In the genomic region with DNA sequence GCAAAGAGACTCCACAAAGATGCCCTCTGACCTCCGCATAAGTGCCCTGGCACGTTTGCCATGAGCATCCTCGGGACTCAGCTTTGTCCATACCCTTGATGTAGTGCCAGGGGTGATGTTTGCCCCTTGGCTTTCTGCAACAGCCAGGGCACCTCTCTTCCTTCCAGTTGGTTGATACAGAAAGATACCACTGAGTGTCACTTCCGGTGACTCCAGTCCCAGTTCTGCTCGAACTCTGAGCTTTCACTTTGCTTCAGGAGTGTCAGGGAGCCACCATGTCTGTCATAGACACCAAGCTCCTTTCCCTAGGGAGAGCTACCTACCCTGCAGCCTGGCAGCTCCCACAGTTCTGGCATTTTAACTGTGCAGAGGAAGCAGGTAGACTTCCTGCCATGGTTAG, we compare ENCODE assay signal across 20 mouse cellular contexts. TPM values are rescaled to one million over a fixed set of nuclear protein-coding genes. Genes with fewer than 3 reads are reported as not detected.
"Had no signal": no experiment of that assay in that cellular context is flagged by ENCODE, and none has a peak within 500 bp of the region (broad histone marks: within the 10 kb centered on the region; RNA-seq: fewer than 3 reads in every experiment).

No protein-coding gene starts in this region.

- H3K36me3 ChIP-seq: limb, embryonic 15.5 days; liver, embryonic 12.5 days; lung, embryonic 15.5 days; midbrain, embryonic 13.5 days; neural tube, embryonic 12.5 days; stomach, embryonic 15.5 days had no signal

- H3K4me1 ChIP-seq: liver, embryonic 12.5 days; midbrain, embryonic 13.5 days; neural tube, embryonic 12.5 days; stomach, embryonic 15.5 days had no signal

- H3K9ac ChIP-seq: limb, embryonic 15.5 days; liver, embryonic 12.5 days; lung, embryonic 15.5 days; midbrain, embryonic 13.5 days; neural tube, embryonic 12.5 days; stomach, embryonic 15.5 days had no signal

- DNase-seq: kidney, adult 8-10 months; kidney, postnatal 25 days; layer of hippocampus, adult 9-11 months; layer of hippocampus, postnatal 36 days; lung, postnatal 14 days had no signal

- H3K4me2 ChIP-seq: limb, embryonic 15.5 days; liver, embryonic 12.5 days; lung, embryonic 15.5 days; midbrain, embryonic 13.5 days; neural tube, embryonic 12.5 days; stomach, embryonic 15.5 days had no signal

- ATAC-seq: liver, embryonic 12.5 days; midbrain, embryonic 13.5 days had no signal

- H3K4me3 ChIP-seq: limb, embryonic 15.5 days; liver, embryonic 12.5 days; lung, embryonic 15.5 days; midbrain, embryonic 13.5 days; myocyte; neural tube, embryonic 12.5 days; stomach, embryonic 15.5 days had no signal

- H3K9me3 ChIP-seq: limb, embryonic 15.5 days; liver, embryonic 12.5 days; lung, embryonic 15.5 days; midbrain, embryonic 13.5 days; neural tube, embryonic 12.5 days; stomach, embryonic 15.5 days had no signal

- H3K27ac ChIP-seq: limb, embryonic 15.5 days; liver, embryonic 12.5 days; lung, embryonic 15.5 days; macrophage; midbrain, embryonic 13.5 days; neural tube, embryonic 12.5 days; stomach, embryonic 15.5 days had no signal

- H3K27me3 ChIP-seq: limb, embryonic 15.5 days; lung, embryonic 15.5 days; midbrain, embryonic 13.5 days; neural tube, embryonic 12.5 days; stomach, embryonic 15.5 days had no signal

RNA-seq across cellular contexts. Expression of a gene that starts 7.0 kb away (rescaled TPM):
- total RNA-seq: layer of hippocampus, postnatal 36 days; left cerebral cortex, adult 8-10 months; left cerebral cortex, postnatal 25 days; neutrophil, adult 5-6 weeks had no signal
- polyA plus RNA-seq: limb, embryonic 11.5 days; limb, embryonic 15.5 days; liver, embryonic 12.5 days; liver, embryonic 16.5 days; lung, embryonic 15.5 days; macrophage; midbrain, embryonic 13.5 days; myocyte; neural tube, embryonic 12.5 days; stomach, embryonic 15.5 days had no signal

RNA-seq across cellular contexts. Expression of a gene that starts 9.5 kb away (rescaled TPM):
- total RNA-seq: neutrophil, adult 5-6 weeks had no signal
- polyA plus RNA-seq: liver, embryonic 16.5 days; macrophage; myocyte had no signal

RNA-seq across cellular contexts. Expression of a gene that starts 31.0 kb away (rescaled TPM):
- total RNA-seq: layer of hippocampus, postnatal 36 days; left cerebral cortex, adult 8-10 months; left cerebral cortex, postnatal 25 days; neutrophil, adult 5-6 weeks had no signal
- polyA plus RNA-seq: kidney, embryonic 16.5 days; limb, embryonic 11.5 days; limb, embryonic 15.5 days; liver, embryonic 12.5 days; liver, embryonic 16.5 days; lung, embryonic 15.5 days; macrophage; midbrain, embryonic 13.5 days; myocyte; neural tube, embryonic 12.5 days; stomach, embryonic 15.5 days; testis, adult 2 months had no signal

RNA-seq across cellular contexts. Expression of a gene that starts 38.4 kb away (rescaled TPM):
- total RNA-seq: layer of hippocampus, postnatal 36 days; left cerebral cortex, adult 8-10 months; left cerebral cortex, postnatal 25 days; neutrophil, adult 5-6 weeks had no signal
- polyA plus RNA-seq: kidney, embryonic 16.5 days; limb, embryonic 11.5 days; limb, embryonic 15.5 days; liver, embryonic 12.5 days; liver, embryonic 16.5 days; lung, embryonic 15.5 days; macrophage; midbrain, embryonic 13.5 days; myocyte; neural tube, embryonic 12.5 days; stomach, embryonic 15.5 days had no signal
